Mouse (Mus musculus) ES-E14 (cell line): ENCODE data around the gene Pam. TPM values are rescaled to one million over a fixed set of nuclear protein-coding genes. Genes with fewer than 3 reads are reported as not detected.

Experiments
- DNase-seq: peaks from one replicate; pipeline ENCODE4 v3.0.0-alpha.2; 2013; ENCODE audit warnings: low read depth, low spot score
- H3K27ac ChIP-seq: 2 replicates; pipeline ENCODE4 v1.5.1; 2012; ENCODE audit warnings: low read depth, mild to moderate bottlenecking, low read length, moderate library complexity, mixed read lengths; ENCODE audit not compliant: poor library complexity, insufficient read depth, severe bottlenecking
- H3K36me3 ChIP-seq: 2 replicates; pipeline ENCODE4 v1.6.1; 2012; ENCODE audit warnings: mild to moderate bottlenecking, low read length, moderate library complexity, mixed read lengths; ENCODE audit not compliant: control insufficient read depth, poor library complexity, insufficient read depth, severe bottlenecking
- H3K4me1 ChIP-seq, 2 experiments: fragments of 150-350 bp in 1 of 2; sonication (generic) in 1 of 2; 2 replicates each; pipeline ENCODE4 v1.6.1; 2012; ENCODE audit warnings: low read length in 2 of 2, mild to moderate bottlenecking in 1 of 2, mixed read lengths in 1 of 2; ENCODE audit not compliant: control insufficient read depth in 2 of 2, insufficient read depth in 2 of 2, poor library complexity in 1 of 2
- H3K4me3 ChIP-seq, 2 experiments: fragments of 150-350 bp in 1 of 2; sonication (generic) in 1 of 2; 2 replicates each; pipeline ENCODE4 v1.5.1; 2012; ENCODE audit warnings: low read length in 2 of 2, low read depth in 1 of 2, mild to moderate bottlenecking in 1 of 2, mixed read lengths in 1 of 2; ENCODE audit not compliant: insufficient read depth in 1 of 2, poor library complexity in 1 of 2, severe bottlenecking in 1 of 2
- H3K9ac ChIP-seq: 2 replicates; pipeline ENCODE4 v1.6.1; 2012; ENCODE audit warnings: low read depth, mild to moderate bottlenecking, low read length, mixed read lengths; ENCODE audit not compliant: poor library complexity, insufficient read depth, severe bottlenecking
- H3K9me3 ChIP-seq: fragments of 150-350 bp; sonication (generic); 2 replicates; pipeline ENCODE4 v1.6.1; 2012; ENCODE audit warnings: low read depth, mild to moderate bottlenecking, low read length; ENCODE audit not compliant: control insufficient read depth, insufficient read depth
- CHD2 ChIP-seq: IDR thresholded peaks from 2 replicates; pipeline ENCODE4 v1.6.1; 2014; ENCODE audit warnings: mild to moderate bottlenecking, low read depth, low read length, inconsistent platforms
- HCFC1 ChIP-seq: IDR thresholded peaks from 2 replicates; pipeline ENCODE4 v1.6.1; 2012; ENCODE audit warnings: low read length, inconsistent platforms, borderline replicate concordance; ENCODE audit not compliant: insufficient read depth
- MAFK ChIP-seq: IDR thresholded peaks from 2 replicates; pipeline ENCODE4 v1.6.1; 2014; ENCODE audit warnings: mild to moderate bottlenecking, low read depth, low read length, inconsistent platforms; ENCODE audit not compliant: insufficient read depth
- ZC3H11A ChIP-seq: IDR thresholded peaks from 2 replicates; pipeline ENCODE4 v1.6.1; 2012; ENCODE audit warnings: low read depth, mild to moderate bottlenecking, inconsistent platforms, low read length, borderline replicate concordance
- ZNF384 ChIP-seq: IDR thresholded peaks from 2 replicates; pipeline ENCODE4 v1.6.1; 2012; ENCODE audit warnings: low read depth, low read length, inconsistent platforms
- in situ Hi-C, 2 experiments: fragments of 600-800 bp; cut with MboI; formaldehyde crosslinking; loops; one replicate each; pipeline ENCODE4 v1.15.1; 2025; ENCODE audit warnings: low sequenced_read_pairs in 2 of 2, inconsistent platforms in 1 of 2; ENCODE audit not compliant: unreplicated experiment in 2 of 2
- total RNA-seq: library from RNA; depleted of rRNA; stranded (reverse); fragments of 300-350 nt; gene quantifications from 2 replicates; pipeline ENCODE4 v1.2.3, GENCODE M21; 2012

The Pam gene
- total RNA-seq, 1 experiment, result 16.0 TPM

GRCm38 (mm10) chr1:97969765-97970164 lies 125.7 kb downstream of the Pam start:
- in situ Hi-C loops, result no loop called here
- no peak overlapping the region for H3K9ac ChIP-seq
- H3K4me3 ChIP-seq, result no peak overlapping the region
- H3K27ac ChIP-seq, result no peak overlapping the region
- TF ChIP-seq HCFC1 (no peak), ZNF384 (no peak), ZC3H11A (no peak), CHD2 (no peak), MAFK (no peak)
- no peaks in the 10 kb centered on the region for H3K36me3 ChIP-seq
- DNase-seq, result no peak
- no peaks in the 10 kb centered on the region for H3K9me3 ChIP-seq
- H3K4me1 ChIP-seq, result no peaks in the 10 kb centered on the region

- H3K4me1 ChIP-seq, result no peaks in the 10 kb centered on the region
- no peaks in the 10 kb centered on the region for H3K9me3 ChIP-seq
- TF ChIP-seq CHD2, result no peak
- H3K4me3 ChIP-seq, result no peak overlapping the region
- no peaks in the 10 kb centered on the region for H3K36me3 ChIP-seq
- no peak for DNase-seq
- in situ Hi-C loops, result no loop called here
- H3K9ac ChIP-seq, result no peak overlapping the region
- H3K27ac ChIP-seq, result no peak overlapping the region
Observed at GRCm38 (mm10) chr1:97963711-97964110, 131.7 kb downstream of the Pam start.

DNA sequence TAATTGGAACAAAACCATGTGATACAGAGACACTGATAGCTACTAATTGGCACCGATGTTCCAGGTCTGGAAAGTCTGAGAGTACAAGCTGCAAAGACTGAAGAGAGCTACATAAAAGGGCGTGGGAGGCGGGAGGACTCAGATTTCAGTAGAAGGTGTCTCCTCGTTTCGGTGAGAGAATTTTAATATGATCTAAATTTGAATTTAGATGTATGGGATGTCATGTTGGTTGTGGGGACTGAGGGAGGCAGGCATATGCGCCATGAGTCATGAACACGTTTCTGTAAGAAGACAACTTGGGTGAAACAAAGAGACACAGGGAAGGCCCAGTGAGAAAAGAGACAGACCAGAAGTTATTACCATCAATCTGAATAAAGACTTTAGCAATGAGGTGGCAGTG lies 133.3 kb downstream of the Pam start:
- no peak overlapping the region for H3K9ac ChIP-seq
- TF ChIP-seq HCFC1 (no peak), ZC3H11A (no peak), MAFK (no peak), ZNF384 (no peak), CHD2 (no peak)
- H3K4me3 ChIP-seq, result no peak overlapping the region
- H3K9me3 ChIP-seq, result no peaks in the 10 kb centered on the region
- no peaks in the 10 kb centered on the region for H3K36me3 ChIP-seq
- H3K4me1 ChIP-seq, result no peaks in the 10 kb centered on the region
- DNase-seq, result no peak
- in situ Hi-C loops, result no loop called here
- H3K27ac ChIP-seq, result no peak overlapping the region

GRCm38 (mm10) chr1:97960681-97961080 lies 134.8 kb downstream of the Pam start:
- no peaks in the 10 kb centered on the region for H3K4me1 ChIP-seq
- no peak overlapping the region for H3K4me3 ChIP-seq
- TF ChIP-seq ZC3H11A (no peak), ZNF384 (no peak), MAFK (no peak), CHD2 (no peak), HCFC1 (no peak)
- DNase-seq, result no peak
- no peaks in the 10 kb centered on the region for H3K9me3 ChIP-seq
- H3K9ac ChIP-seq, result no peak overlapping the region
- H3K36me3 ChIP-seq, result no peaks in the 10 kb centered on the region
- no peak overlapping the region for H3K27ac ChIP-seq
- in situ Hi-C loops, result no loop called here

GRCm38 (mm10) chr1:97960124-97960523 lies 135.3 kb downstream of the Pam start:
- H3K4me3 ChIP-seq, result no peak overlapping the region
- H3K9me3 ChIP-seq, result no peaks in the 10 kb centered on the region
- no peaks in the 10 kb centered on the region for H3K4me1 ChIP-seq
- DNase-seq, result no peak
- H3K36me3 ChIP-seq, result no peaks in the 10 kb centered on the region
- in situ Hi-C loops, result no loop called here
- H3K9ac ChIP-seq, result no peak overlapping the region
- H3K27ac ChIP-seq, result no peak overlapping the region
- TF ChIP-seq HCFC1, result no peak
- no peak for TF ChIP-seq ZNF384
- no peak for TF ChIP-seq ZC3H11A
- no peak for TF ChIP-seq CHD2
- no peak for TF ChIP-seq MAFK
